Mouse (Mus musculus): Measurements from ENCODE around the gene Olfr545.

GRCm38 (mm10) chr7:102481579-102481978 is 17.8 kb downstream of the Olfr545 start, which contains the start of gene Olfr543:
- TF ChIP-seq POLR2A (IDR thresholded peaks at IDR 0.05; ENCODE audit: borderline replicate concordance, low read depth, low read length) (no peak), CTCF (IDR thresholded peaks at IDR 0.05; ENCODE audit: low read depth, low read length) (no peak)
